Mouse (Mus musculus): ENCODE results near the gene Tuba1a. TPM values are rescaled to one million over a fixed set of nuclear protein-coding genes. Genes with fewer than 3 reads are reported as not detected.

Tuba1a gene
- 816 and 895 TPM in 2 replicates for polyA plus RNA-seq (2015; fragmentation: Nextera tagmentation; extraction: Ambion mirVana)

DNA sequence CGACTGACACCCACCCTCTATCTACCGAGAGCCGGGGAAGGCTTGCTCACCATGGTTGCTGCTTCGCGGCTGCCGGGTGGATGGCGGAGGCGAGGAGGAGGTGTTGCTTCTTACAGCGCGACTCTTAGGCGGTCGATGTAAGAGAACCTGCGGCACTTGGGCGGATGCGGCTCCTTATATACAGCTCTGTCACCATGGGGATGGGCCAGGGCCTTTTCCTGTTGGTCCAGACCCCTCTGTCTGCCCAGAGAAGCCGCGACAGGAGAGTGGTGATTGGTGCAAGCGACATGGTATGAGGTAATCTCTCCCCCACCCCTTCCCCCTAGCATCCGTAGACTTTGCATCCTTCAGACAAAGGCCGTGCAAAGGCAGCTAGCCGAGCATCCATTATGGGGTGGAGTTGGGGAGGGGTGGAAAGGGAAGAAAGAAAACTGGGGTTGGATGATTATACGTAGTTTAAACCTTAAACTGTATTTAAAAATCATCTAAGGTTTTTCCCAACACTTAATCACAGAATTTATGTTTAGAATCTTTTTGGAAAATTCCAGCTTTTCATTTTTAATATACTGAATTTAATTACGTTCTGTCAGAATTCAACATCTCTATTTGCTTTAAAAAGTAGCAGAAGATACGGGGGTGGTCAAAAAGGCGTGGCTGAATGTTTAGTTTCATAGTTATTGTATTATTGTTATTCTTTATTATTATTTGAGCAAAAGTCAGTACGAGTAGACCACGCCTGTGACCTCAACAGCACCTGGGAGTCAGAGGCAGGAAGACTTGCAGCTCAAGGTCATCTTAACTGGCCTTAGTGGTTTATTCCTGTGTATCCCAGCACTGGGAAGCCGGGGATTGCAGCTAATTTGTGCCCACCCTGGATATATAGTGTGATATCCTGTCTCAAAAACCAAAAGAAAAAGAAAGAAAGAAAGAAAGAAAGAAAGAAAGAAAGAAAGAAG is at the start of gene Tuba1a, which contains the start of gene Gm49450:
Tuba1a (minus strand) TSS at position 303 of the 956 bp plus-strand sequence.
Gm49450 (minus strand) TSS at position 151 of the 956 bp plus-strand sequence.
- peak within 1 kb of the TSS; percentile 69 for H3K4me2 ChIP-seq (ENCODE audit: low read depth, low read length)
- H3K27ac ChIP-seq (ENCODE audit: low read length), result peak within 1 kb of the TSS; percentile 91
- no peaks in the 10 kb centered on the region for H3K9me3 ChIP-seq (ENCODE audit: control insufficient read depth, low read length)
- H3K4me3 ChIP-seq (ENCODE audit: low read length), result peak within 1 kb of the TSS; percentile 81
- H3K9ac ChIP-seq (ENCODE audit: low read depth, low read length), result peak within 1 kb of the TSS; percentile 86
- 5% methylated on average over 28 of the region's 28 CpGs for WGBS
- H3K4me1 ChIP-seq (ENCODE audit: control insufficient read depth, insufficient read depth, low read length), result no peaks in the 10 kb centered on the region
- no peaks in the 10 kb centered on the region for H3K36me3 ChIP-seq (ENCODE audit: control insufficient read depth, insufficient read depth, low read length)
- H3K27me3 ChIP-seq (replicated peaks; ENCODE audit: control insufficient read depth, insufficient read depth, low read length), result no peaks in the 10 kb centered on the region
- peak; percentile 97 for ATAC-seq

DNA sequence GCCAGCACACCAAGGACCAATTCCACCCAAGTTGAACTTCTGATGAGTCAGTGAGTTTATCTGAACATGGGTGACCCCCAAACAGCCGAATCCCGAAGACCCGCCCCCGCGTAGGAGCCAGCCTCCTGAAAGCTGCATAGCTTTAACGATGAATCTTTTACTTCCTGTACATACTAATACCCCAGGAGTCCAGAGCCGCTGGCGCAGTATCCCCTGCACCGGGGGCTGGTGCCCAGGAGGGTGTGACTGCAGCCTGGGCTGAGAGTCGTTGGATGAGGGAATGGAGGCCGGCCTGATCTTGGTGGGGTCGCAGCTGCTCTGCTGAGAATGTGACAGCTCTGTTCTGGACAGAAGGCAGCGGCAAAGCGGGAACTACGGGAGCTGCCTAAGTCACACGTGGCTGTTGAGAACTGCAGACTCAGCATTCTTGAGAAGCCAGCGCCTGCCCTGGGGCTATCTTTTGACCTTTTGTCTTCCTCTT is 48.0 kb upstream of the Tuba1a start:
- peak; percentile 27 for ATAC-seq
- peak overlapping the region; percentile 58 for H3K4me2 ChIP-seq (ENCODE audit: low read depth, low read length)
- H3K4me3 ChIP-seq (ENCODE audit: low read length), result peak overlapping the region; percentile 35
- WGBS, result 8% methylated on average over 17 of the region's 17 CpGs
- H3K36me3 ChIP-seq (ENCODE audit: control insufficient read depth, insufficient read depth, low read length), result no peaks in the 10 kb centered on the region
- no peak overlapping the region for H3K27ac ChIP-seq (ENCODE audit: low read length)
- H3K4me1 ChIP-seq (ENCODE audit: control insufficient read depth, insufficient read depth, low read length), result peaks cover 18% of the 10 kb centered on the region
- H3K27me3 ChIP-seq (replicated peaks; ENCODE audit: control insufficient read depth, insufficient read depth, low read length), result no peaks in the 10 kb centered on the region
- peak overlapping the region; percentile 62 for H3K9ac ChIP-seq (ENCODE audit: low read depth, low read length)
- H3K9me3 ChIP-seq (ENCODE audit: control insufficient read depth, low read length), result no peaks in the 10 kb centered on the region

DNA sequence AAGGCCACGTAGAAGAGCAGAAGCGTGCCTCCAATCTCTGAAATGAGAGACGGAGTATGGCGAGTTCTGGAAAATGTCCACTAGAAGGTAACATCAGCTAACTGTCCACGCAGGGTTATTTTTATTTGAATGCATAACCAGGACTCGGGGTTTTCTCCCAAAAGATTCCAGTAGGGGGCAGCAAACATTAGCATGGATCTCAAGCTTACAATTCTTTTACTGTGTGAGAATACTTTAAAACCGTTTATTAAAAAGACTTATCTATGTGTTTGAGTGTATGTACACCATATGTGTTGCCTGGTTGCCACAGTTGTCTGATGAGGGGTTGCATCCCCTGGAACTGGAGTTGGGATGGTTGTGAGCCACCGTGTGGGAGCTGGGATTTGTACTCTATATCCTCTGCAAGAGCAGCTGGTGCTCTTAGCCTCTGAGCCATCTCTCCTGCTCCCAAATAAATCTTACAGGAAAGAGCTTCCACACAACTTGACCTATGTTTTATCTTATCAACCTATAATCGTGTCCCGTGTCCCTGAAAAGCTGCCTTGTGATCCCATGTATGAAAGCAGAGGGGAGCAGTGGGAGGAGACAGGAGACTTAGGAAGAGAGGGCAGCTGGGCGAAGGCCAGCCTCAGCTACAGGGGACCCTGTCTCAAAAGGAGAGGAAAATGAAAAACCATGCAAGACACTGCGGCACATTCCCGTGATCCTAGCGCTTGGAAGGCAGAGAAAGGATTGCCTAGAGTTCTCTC is 47.2 kb upstream of the Tuba1a start:
- no peaks in the 10 kb centered on the region for H3K9me3 ChIP-seq (ENCODE audit: control insufficient read depth, low read length)
- ATAC-seq, result 0 out of 2 replicates have a peak, but pooled peaks have one; percentile 3
- no peak overlapping the region for H3K4me2 ChIP-seq (ENCODE audit: low read depth, low read length)
- H3K4me1 ChIP-seq (ENCODE audit: control insufficient read depth, insufficient read depth, low read length), result peaks cover 18% of the 10 kb centered on the region
- no peak overlapping the region for H3K27ac ChIP-seq (ENCODE audit: low read length)
- 40% methylated on average over 14 of the region's 14 CpGs for WGBS
- H3K36me3 ChIP-seq (ENCODE audit: control insufficient read depth, insufficient read depth, low read length), result no peaks in the 10 kb centered on the region
- H3K9ac ChIP-seq (ENCODE audit: low read depth, low read length), result no peak overlapping the region
- no peak overlapping the region for H3K4me3 ChIP-seq (ENCODE audit: low read length)
- H3K27me3 ChIP-seq (replicated peaks; ENCODE audit: control insufficient read depth, insufficient read depth, low read length), result no peaks in the 10 kb centered on the region

DNA sequence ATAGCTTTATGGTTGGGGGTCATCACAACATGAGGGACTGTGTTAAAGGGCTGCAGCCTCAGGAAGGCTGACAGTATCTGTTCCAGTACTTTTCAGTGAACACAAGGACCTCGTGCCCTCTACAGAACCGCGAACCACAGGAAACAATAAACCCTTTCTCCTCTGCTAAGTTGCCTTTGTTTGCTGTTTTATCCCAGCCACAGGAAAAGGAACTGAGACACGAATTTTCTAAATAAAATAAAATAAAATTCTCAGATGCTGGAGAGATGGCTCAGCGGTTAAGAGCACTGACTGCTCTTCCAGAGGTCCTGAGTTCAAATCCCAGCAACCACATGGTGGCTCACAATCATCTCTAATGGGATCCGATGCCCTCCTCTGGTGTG is 45.3 kb upstream of the Tuba1a start:
- H3K9ac ChIP-seq (ENCODE audit: low read depth, low read length), result no peak overlapping the region
- H3K4me2 ChIP-seq (ENCODE audit: low read depth, low read length), result no peak overlapping the region
- H3K27ac ChIP-seq (ENCODE audit: low read length), result no peak overlapping the region
- peaks cover 18% of the 10 kb centered on the region for H3K4me1 ChIP-seq (ENCODE audit: control insufficient read depth, insufficient read depth, low read length)
- no peaks in the 10 kb centered on the region for H3K9me3 ChIP-seq (ENCODE audit: control insufficient read depth, low read length)
- no peaks in the 10 kb centered on the region for H3K27me3 ChIP-seq (replicated peaks; ENCODE audit: control insufficient read depth, insufficient read depth, low read length)
- 0 out of 2 replicates have a peak, but pooled peaks have one; percentile 14 for ATAC-seq
- WGBS, result 41% methylated on average over 6 of the region's 6 CpGs
- no peak overlapping the region for H3K4me3 ChIP-seq (ENCODE audit: low read length)
- H3K36me3 ChIP-seq (ENCODE audit: control insufficient read depth, insufficient read depth, low read length), result no peaks in the 10 kb centered on the region

DNA sequence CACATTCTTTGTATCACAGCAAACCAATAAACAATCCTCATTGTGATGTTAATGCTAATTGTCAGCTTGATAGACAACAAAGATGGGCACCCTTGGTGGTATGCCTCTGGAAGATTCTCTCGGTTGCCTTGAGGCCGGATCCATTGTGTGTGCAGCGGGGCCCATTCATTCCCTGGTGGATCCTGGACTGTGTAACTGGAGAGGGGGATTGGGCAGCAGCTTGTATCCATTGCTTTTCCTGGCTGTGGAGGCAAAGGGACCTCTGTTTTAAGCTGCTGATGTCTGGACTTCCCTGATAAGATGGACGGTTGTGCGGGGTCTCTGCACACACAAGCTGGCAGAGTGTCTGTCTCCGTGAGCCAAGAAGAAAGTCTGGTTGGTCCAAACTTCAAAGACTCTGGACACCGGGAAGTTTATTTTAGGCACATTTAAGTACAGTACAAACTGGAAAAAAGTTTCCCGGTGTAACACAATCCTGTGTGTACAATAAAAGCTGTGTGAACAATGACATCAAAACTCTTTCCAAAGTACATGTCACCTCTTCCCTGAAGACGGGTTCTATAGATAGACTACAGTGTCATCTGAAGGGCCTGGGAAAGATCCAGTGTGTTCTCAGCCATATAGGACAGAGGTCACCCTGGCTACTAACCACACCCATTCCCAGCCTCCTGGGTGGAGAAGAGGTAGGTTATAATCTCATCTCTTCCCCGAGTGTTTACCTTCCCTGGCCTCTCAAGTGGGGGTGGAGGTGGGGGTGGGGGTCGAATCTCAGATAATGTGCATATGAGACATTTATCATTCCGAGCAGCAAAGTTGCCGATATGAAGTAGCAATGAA is 44.7 kb upstream of the Tuba1a start:
- peaks cover 18% of the 10 kb centered on the region for H3K4me1 ChIP-seq (ENCODE audit: control insufficient read depth, insufficient read depth, low read length)
- H3K4me3 ChIP-seq (ENCODE audit: low read length), result no peak overlapping the region
- H3K9ac ChIP-seq (ENCODE audit: low read depth, low read length), result no peak overlapping the region
- H3K4me2 ChIP-seq (ENCODE audit: low read depth, low read length), result no peak overlapping the region
- no peaks in the 10 kb centered on the region for H3K36me3 ChIP-seq (ENCODE audit: control insufficient read depth, insufficient read depth, low read length)
- H3K27ac ChIP-seq (ENCODE audit: low read length), result peak overlapping the region; percentile 55
- WGBS, result 34% methylated on average over 13 of the region's 13 CpGs
- no peaks in the 10 kb centered on the region for H3K9me3 ChIP-seq (ENCODE audit: control insufficient read depth, low read length)
- peak; percentile 76 for ATAC-seq
- H3K27me3 ChIP-seq (replicated peaks; ENCODE audit: control insufficient read depth, insufficient read depth, low read length), result no peaks in the 10 kb centered on the region

DNA sequence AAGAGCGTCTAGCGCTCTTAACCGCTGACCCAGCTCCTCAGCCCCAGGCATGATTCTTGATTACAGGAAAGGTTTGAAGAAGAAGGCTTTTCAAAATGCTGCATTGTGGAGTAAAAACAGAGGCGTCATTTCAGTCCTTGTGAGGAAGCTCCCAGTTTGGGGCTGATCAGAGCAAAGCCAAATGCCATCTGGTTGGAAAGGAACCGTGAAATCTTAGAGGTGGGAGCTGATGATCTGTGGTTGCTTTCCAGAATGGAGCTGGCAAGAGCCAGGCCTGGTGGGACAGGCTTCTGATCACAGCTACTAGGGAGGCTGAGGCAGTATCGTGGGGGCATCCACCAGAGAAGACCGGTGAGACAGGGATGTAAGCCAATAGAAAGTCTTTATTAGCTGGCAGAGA is 43.3 kb upstream of the Tuba1a start:
- H3K36me3 ChIP-seq (ENCODE audit: control insufficient read depth, insufficient read depth, low read length), result no peaks in the 10 kb centered on the region
- H3K27ac ChIP-seq (ENCODE audit: low read length), result no peak overlapping the region
- 85% methylated on average over 7 of the region's 7 CpGs for WGBS
- no peak overlapping the region for H3K9ac ChIP-seq (ENCODE audit: low read depth, low read length)
- peaks cover 23% of the 10 kb centered on the region for H3K4me1 ChIP-seq (ENCODE audit: control insufficient read depth, insufficient read depth, low read length)
- no peaks in the 10 kb centered on the region for H3K9me3 ChIP-seq (ENCODE audit: control insufficient read depth, low read length)
- H3K27me3 ChIP-seq (replicated peaks; ENCODE audit: control insufficient read depth, insufficient read depth, low read length), result no peaks in the 10 kb centered on the region
- H3K4me2 ChIP-seq (ENCODE audit: low read depth, low read length), result no peak overlapping the region
- no peak for ATAC-seq
- H3K4me3 ChIP-seq (ENCODE audit: low read length), result no peak overlapping the region

DNA sequence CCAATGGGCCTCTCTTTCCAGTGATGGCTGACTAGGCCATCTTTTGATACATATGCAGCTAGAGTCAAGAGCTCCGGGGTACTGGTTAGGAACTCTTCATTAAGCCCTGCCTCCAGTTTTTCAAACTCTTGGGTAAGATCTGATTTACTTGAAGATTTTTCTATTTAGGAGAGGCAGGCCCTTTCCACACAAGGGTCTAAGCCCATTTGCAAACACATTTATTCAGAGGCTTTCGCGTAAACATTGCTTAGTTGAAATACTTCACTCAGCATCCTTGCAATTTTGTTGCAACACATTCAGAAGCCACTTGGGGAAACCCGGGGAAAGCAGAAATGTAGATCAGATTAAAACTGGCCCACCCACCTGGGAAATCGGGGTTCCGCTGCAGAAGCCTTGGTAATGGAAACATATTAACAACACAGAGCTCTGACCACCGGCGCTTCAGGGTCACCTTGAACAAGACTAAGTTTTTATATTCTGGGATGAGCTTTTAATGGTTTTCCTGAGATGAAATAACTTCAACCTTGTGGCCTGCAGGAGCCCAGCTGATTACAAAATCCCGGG is 41.5 kb upstream of the Tuba1a start:
- no peak overlapping the region for H3K4me2 ChIP-seq (ENCODE audit: low read depth, low read length)
- peaks cover 20% of the 10 kb centered on the region for H3K4me1 ChIP-seq (ENCODE audit: control insufficient read depth, insufficient read depth, low read length)
- ATAC-seq, result no peak
- H3K27me3 ChIP-seq (replicated peaks; ENCODE audit: control insufficient read depth, insufficient read depth, low read length), result no peaks in the 10 kb centered on the region
- 81% methylated on average over 9 of the region's 9 CpGs for WGBS
- H3K27ac ChIP-seq (ENCODE audit: low read length), result no peak overlapping the region
- no peak overlapping the region for H3K9ac ChIP-seq (ENCODE audit: low read depth, low read length)
- no peaks in the 10 kb centered on the region for H3K9me3 ChIP-seq (ENCODE audit: control insufficient read depth, low read length)
- H3K36me3 ChIP-seq (ENCODE audit: control insufficient read depth, insufficient read depth, low read length), result no peaks in the 10 kb centered on the region
- H3K4me3 ChIP-seq (ENCODE audit: low read length), result no peak overlapping the region

DNA sequence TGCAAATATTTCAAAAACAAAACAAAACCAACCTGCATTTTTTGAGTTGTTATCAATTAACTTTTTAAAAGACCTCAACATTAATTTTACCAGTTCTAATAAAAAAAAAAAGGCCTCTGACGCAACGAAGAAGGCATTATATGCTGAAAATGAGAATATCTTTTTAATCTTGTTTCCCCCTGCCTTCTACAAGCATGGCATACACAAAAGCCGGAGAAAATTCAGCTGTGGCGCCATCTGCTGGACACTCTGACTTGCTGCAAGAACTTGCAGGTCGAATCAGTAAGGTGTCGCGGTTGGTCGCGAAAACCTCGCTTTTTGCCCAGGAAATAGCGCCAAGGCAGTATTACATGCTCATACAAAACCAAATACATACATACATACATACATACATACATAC is 40.4 kb upstream of the Tuba1a start:
- Histone ChIP-seq H3K4me2 (ENCODE audit: low read depth, low read length) (peak overlapping the region; percentile 88; the same call in 1 of the 2 replicates), H3K9me3 (ENCODE audit: control insufficient read depth, low read length) (no peaks in the 10 kb centered on the region), H3K9ac (ENCODE audit: low read depth, low read length) (no peak overlapping the region), H3K27me3 (replicated peaks; ENCODE audit: control insufficient read depth, insufficient read depth, low read length) (no peaks in the 10 kb centered on the region), H3K27ac (ENCODE audit: low read length) (no peak overlapping the region), H3K4me1 (ENCODE audit: control insufficient read depth, insufficient read depth, low read length) (peaks cover 20% of the 10 kb centered on the region), H3K36me3 (ENCODE audit: control insufficient read depth, insufficient read depth, low read length) (no peaks in the 10 kb centered on the region), H3K4me3 (ENCODE audit: low read length) (no peak overlapping the region; the same call in 1 of the 2 replicates)
- WGBS, result 4% methylated on average over 11 of the region's 11 CpGs
- 0 out of 2 replicates have a peak, but pooled peaks have one; percentile 39 for ATAC-seq

All from intestine, embryonic 16.5 days (tissue).